Mouse (Mus musculus) Patski (cell line): ENCODE results near the gene Il1f10. TPM values are rescaled to one million over a fixed set of nuclear protein-coding genes. Genes with fewer than 3 reads are reported as not detected.

Experiments
- ATAC-seq: fragments of 100-300 bp; one replicate; pipeline ENCODE4 v1.8.0; 2021
- CTCF ChIA-PET: fragments of 350-600 bp; sonication (Branson Sonifier 250); formaldehyde crosslinking; loops from one replicate; lab custom pipeline; 2022; ENCODE audit warnings: inconsistent platforms; lab: Charles Lee
- POLR2A ChIA-PET: fragments of 350-600 bp; sonication (Branson Sonifier 250); formaldehyde crosslinking; loops from one replicate; lab custom pipeline; 2022; ENCODE audit warnings: antibody characterized with exemption, inconsistent platforms; lab: Charles Lee
- DNase-seq: peaks from one replicate; pipeline ENCODE4 v3.0.0-alpha.2; 2011; ENCODE audit warnings: low read depth, low spot score
- H3K27me3 ChIP-seq: fragments of 371-371 bp; one replicate; pipeline ENCODE4 v1.5.1; 2021
- CTCF ChIP-seq: fragments of 100-300 bp; IDR thresholded peaks from one replicate; pipeline ENCODE4 v1.5.1; 2021
- in situ Hi-C: fragments of 300-500 bp; cut with MboI; formaldehyde crosslinking; loops from 3 replicates; pipeline ENCODE4 v1.11.1; 2018; ENCODE audit warnings: low pct_unique_long_range_greater_than_20kb, mixed read lengths
- polyA plus RNA-seq: library from polyadenylated mRNA; unstranded; gene quantifications from one replicate; pipeline ENCODE4 v1.2.3, GENCODE M21; 2021

Il1f10 gene
- polyA plus RNA-seq: not detected

- H3K27me3 ChIP-seq: peaks cover 3% of the 10 kb centered on the region
- no peak for ATAC-seq
- ChIA-PET POLR2A (no interaction called here), CTCF (interaction anchor here (1.6 kb wide), 1 partner anchor 117 kb away, joined by 7 read pairs; no protein-coding TSS in a partner anchor)
- DNase-seq: no peak
- in situ Hi-C loops: loop anchor here (10.0 kb wide), 1 partner anchor 464 kb away; no protein-coding TSS in a partner anchor
- TF ChIP-seq CTCF: no peak
Observed at GRCm38 (mm10) chr2:24290896-24291295, at the start of gene Il1f10. Il1f10 (plus strand) TSS chr2:24291196.

GRCm38 (mm10) chr2:24267503-24267902, 23.5 kb upstream of the Il1f10 start:
- POLR2A ChIA-PET: no interaction called here
- in situ Hi-C loops: no loop called here
- no peak for TF ChIP-seq CTCF
- no peaks in the 10 kb centered on the region for H3K27me3 ChIP-seq
- CTCF ChIA-PET: no interaction called here
- DNase-seq (peak; percentile 6), ATAC-seq (peak; percentile 78)

- in situ Hi-C loops: no loop called here
- ChIA-PET POLR2A (no interaction called here), CTCF (no interaction called here)
- no peak for TF ChIP-seq CTCF
- ATAC-seq: no peak
- H3K27me3 ChIP-seq: peaks cover 14% of the 10 kb centered on the region
- DNase-seq: no peak
Observed at GRCm38 (mm10) chr2:24273619-24274018, 17.4 kb upstream of the Il1f10 start.

- in situ Hi-C loops: no loop called here
- TF ChIP-seq CTCF: no peak
- ChIA-PET POLR2A (no interaction called here), CTCF (interaction anchor here (2.0 kb wide), 1 partner anchor 19 kb away, joined by 5 read pairs; no protein-coding TSS in a partner anchor)
- peaks cover 14% of the 10 kb centered on the region for H3K27me3 ChIP-seq
- DNase-seq (no peak), ATAC-seq (no peak)
Observed at GRCm38 (mm10) chr2:24275146-24275545, 15.8 kb upstream of the Il1f10 start.

GRCm38 (mm10) chr2:24276654-24277053, 14.3 kb upstream of the Il1f10 start, which contains the start of gene Il1f5:
Il1f5 (plus strand) TSS chr2:24276954.
- POLR2A ChIA-PET: no interaction called here
- DNase-seq (no peak), ATAC-seq (no peak)
- TF ChIP-seq CTCF: no peak
- H3K27me3 ChIP-seq: peaks cover 25% of the 10 kb centered on the region
- CTCF ChIA-PET: no interaction called here
- in situ Hi-C loops: no loop called here

GRCm38 (mm10) chr2:24294616-24295015, 3.6 kb downstream of the Il1f10 start:
- H3K27me3 ChIP-seq: no peaks in the 10 kb centered on the region
- peak; percentile 48 for ATAC-seq
- POLR2A ChIA-PET: no interaction called here
- no peak for TF ChIP-seq CTCF
- in situ Hi-C loops: loop anchor here (5.0 to 10.0 kb wide), 2 partner anchors 113 to 460 kb away; no protein-coding TSS in a partner anchor
- CTCF ChIA-PET: interaction anchor here (1.2 to 4.4 kb wide), 6 partner anchors 9 to 273 kb away, joined by 3 to 89 read pairs (median 4); no protein-coding TSS in a partner anchor
- no peak for DNase-seq

- CTCF ChIA-PET: interaction anchor here (0.7 to 4.4 kb wide), 27 partner anchors 9 to 276 kb away, joined by 3 to 89 read pairs (median 4); partner anchors contain the start of genes Il1rn and Psd4
- POLR2A ChIA-PET: interaction anchor here (0.9 to 1.0 kb wide), 2 partner anchors 11 to 108 kb away, joined by 3 read pairs; no protein-coding TSS in a partner anchor
- TF ChIP-seq CTCF: peak; percentile 81
- no peaks in the 10 kb centered on the region for H3K27me3 ChIP-seq
- in situ Hi-C loops: loop anchor here (5.0 to 10.0 kb wide), 2 partner anchors 110 to 458 kb away; no protein-coding TSS in a partner anchor
- peak; percentile 55 for ATAC-seq
- DNase-seq: no peak
Observed at GRCm38 (mm10) chr2:24296837-24297236, 5.8 kb downstream of the Il1f10 start.

- in situ Hi-C loops: loop anchor here (10.0 kb wide), 1 partner anchor 163 kb away; the partner anchor contains the start of gene Pax8
- no peak for TF ChIP-seq CTCF
- DNase-seq: peak; percentile 79
- H3K27me3 ChIP-seq: no peaks in the 10 kb centered on the region
- peak; percentile 84 for ATAC-seq
- ChIA-PET POLR2A (no interaction called here), CTCF (interaction anchor here (0.7 to 1.2 kb wide), 5 partner anchors 11 to 97 kb away, joined by 3 to 5 read pairs (median 3); no protein-coding TSS in a partner anchor)
Observed at GRCm38 (mm10) chr2:24311302-24312001, 20.5 kb downstream of the Il1f10 start.

GRCm38 (mm10) chr2:24316919-24317318, 25.9 kb downstream of the Il1f10 start:
- ChIA-PET POLR2A (interaction anchor here (0.9 kb wide), 1 partner anchor 19 kb away, joined by 3 read pairs; the partner anchor contains the start of gene Il1rn), CTCF (interaction anchor here (1.0 to 1.6 kb wide), 4 partner anchors 10 to 256 kb away, joined by 3 to 4 read pairs (median 3); no protein-coding TSS in a partner anchor)
- ATAC-seq (peak; percentile 31), DNase-seq (no peak)
- in situ Hi-C loops: loop anchor here (10.0 kb wide), 1 partner anchor 158 kb away; the partner anchor contains the start of gene Pax8
- H3K27me3 ChIP-seq: no peaks in the 10 kb centered on the region
- TF ChIP-seq CTCF: no peak

GRCm38 (mm10) chr2:24317919-24318598, 27.1 kb downstream of the Il1f10 start:
- CTCF ChIA-PET: interaction anchor here (1.1 to 1.6 kb wide), 2 partner anchors 9 to 14 kb away, joined by 3 to 4 read pairs; no protein-coding TSS in a partner anchor
- H3K27me3 ChIP-seq: no peaks in the 10 kb centered on the region
- DNase-seq (no peak), ATAC-seq (no peak)
- no peak for TF ChIP-seq CTCF
- POLR2A ChIA-PET: interaction anchor here (0.6 kb wide), 1 partner anchor 18 kb away, joined by 3 read pairs; no protein-coding TSS in a partner anchor
- in situ Hi-C loops: loop anchor here (10.0 kb wide), 1 partner anchor 157 kb away; the partner anchor contains the start of gene Pax8
